Mouse (Mus musculus) limb, embryonic 11.5 days (tissue): ENCODE measurements around the gene Sppl2a. TPM values are rescaled to one million over a fixed set of nuclear protein-coding genes. Genes with fewer than 3 reads are reported as not detected.

ENCODE experiments used
- ATAC-seq: fragments of 200-750 bp; cut with Nextera tagmentation; 2 replicates; pipeline ENCODE4 v1.8.0; 2017; ENCODE audit warnings: low read depth; ENCODE audit not compliant: insufficient number of reproducible peaks, low FRiP score, low TSS enrichment
- DNase-seq: peaks from one replicate; pipeline ENCODE4 v3.0.0-alpha.2; 2015; ENCODE audit warnings: low spot score
- H3K27ac ChIP-seq: fragments of 300-500 bp; sonication (generic); replicated peaks from 2 replicates; pipeline ENCODE4 v1.5.1; 2014; ENCODE audit warnings: low read depth, mild to moderate bottlenecking, low read length
- H3K27me3 ChIP-seq: fragments of 300-500 bp; sonication (generic); 2 replicates; pipeline ENCODE4 v1.6.1; 2014; ENCODE audit warnings: mild to moderate bottlenecking, low read length, mixed read lengths; ENCODE audit not compliant: control insufficient read depth, insufficient read depth
- H3K36me3 ChIP-seq: fragments of 300-500 bp; sonication (generic); 2 replicates; pipeline ENCODE4 v1.6.1; 2014; ENCODE audit warnings: mild to moderate bottlenecking, low read length, moderate library complexity, mixed read lengths; ENCODE audit not compliant: control insufficient read depth, insufficient read depth
- H3K4me1 ChIP-seq: fragments of 300-500 bp; sonication (generic); 2 replicates; pipeline ENCODE4 v1.6.1; 2014; ENCODE audit warnings: low read length, mixed read lengths; ENCODE audit not compliant: control insufficient read depth, insufficient read depth
- H3K4me2 ChIP-seq: fragments of 300-500 bp; sonication (generic); 2 replicates; pipeline ENCODE4 v1.6.1; 2014; ENCODE audit warnings: low read depth, mild to moderate bottlenecking, moderate library complexity; ENCODE audit not compliant: severe bottlenecking
- H3K4me3 ChIP-seq: fragments of 300-500 bp; sonication (generic); 2 replicates; pipeline ENCODE4 v1.5.1; 2014; ENCODE audit warnings: low read depth, low read length
- H3K9ac ChIP-seq: fragments of 300-500 bp; sonication (generic); 2 replicates; pipeline ENCODE4 v1.6.1; 2014; ENCODE audit warnings: mild to moderate bottlenecking, low read length
- H3K9me3 ChIP-seq: fragments of 300-500 bp; sonication (generic); 2 replicates; pipeline ENCODE4 v1.6.1; 2016; ENCODE audit warnings: low read length; ENCODE audit not compliant: control insufficient read depth
- WGBS: fragments of 180-500 bp; shearing (Covaris S2); extraction: QIAGEN DNeasy Blood & Tissue Kit; methylation state at CpG from one replicate; pipeline ENCODE4 v1.1.7; 2014; 5-methylcytosine and 5-hydroxymethylcytosine counted together
- polyA plus RNA-seq: library from polyadenylated mRNA; unstranded; fragments of >200 nt; fragmentation: Nextera tagmentation; extraction: Ambion mirVana; gene quantifications from 2 replicates; pipeline ENCODE4 v1.2.1, GENCODE M21; 2014

The Sppl2a gene
- polyA plus RNA-seq, 1 experiment from 2014 or later: 39.5 TPM

- WGBS: 92% methylated on average over 12 of the region's 12 CpGs
- H3K27ac ChIP-seq: no peak overlapping the region
- peaks cover 3% of the 10 kb centered on the region; the same call in 1 of the 2 replicates for H3K36me3 ChIP-seq
- no peak overlapping the region for H3K4me3 ChIP-seq
- ATAC-seq: no peak
- H3K4me2 ChIP-seq: no peak overlapping the region
- H3K27me3 ChIP-seq: no peaks in the 10 kb centered on the region
- no peaks in the 10 kb centered on the region for H3K9me3 ChIP-seq
- no peaks in the 10 kb centered on the region for H3K4me1 ChIP-seq
- DNase-seq: no peak
- no peak overlapping the region for H3K9ac ChIP-seq
These were observed 12.5 kb downstream of the Sppl2a start for GRCm38 (mm10) chr2:126920358-126921060.

DNA sequence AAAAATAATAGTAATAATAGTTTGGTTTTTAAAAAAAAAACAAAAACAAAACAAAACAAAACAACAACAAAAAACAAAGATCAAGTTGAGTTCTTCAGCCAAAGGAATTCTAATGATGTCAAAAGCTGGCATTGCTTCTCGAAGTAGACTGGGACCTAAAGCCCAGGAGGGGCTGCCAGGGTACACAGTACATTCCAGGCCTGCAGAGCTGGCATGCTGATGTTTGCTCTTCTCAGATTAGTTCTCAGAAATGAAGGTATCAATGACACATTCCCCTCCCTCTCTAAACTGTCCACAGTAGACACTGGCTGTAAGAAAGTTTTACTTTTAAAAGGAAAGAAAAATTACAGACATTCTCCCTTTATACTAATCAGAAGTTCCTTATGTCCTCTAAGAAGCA is 16.8 kb downstream of the Sppl2a start:
- WGBS: 97% methylated on average over 1 of the region's 1 CpGs
- H3K9ac ChIP-seq: no peak overlapping the region
- no peak overlapping the region for H3K4me2 ChIP-seq
- no peak for DNase-seq
- no peak overlapping the region for H3K27ac ChIP-seq
- H3K4me3 ChIP-seq: no peak overlapping the region
- ATAC-seq: no peak
- H3K9me3 ChIP-seq: no peaks in the 10 kb centered on the region
- no peaks in the 10 kb centered on the region for H3K4me1 ChIP-seq
- no peaks in the 10 kb centered on the region; the same call in 1 of the 2 replicates for H3K36me3 ChIP-seq
- no peaks in the 10 kb centered on the region for H3K27me3 ChIP-seq

DNA sequence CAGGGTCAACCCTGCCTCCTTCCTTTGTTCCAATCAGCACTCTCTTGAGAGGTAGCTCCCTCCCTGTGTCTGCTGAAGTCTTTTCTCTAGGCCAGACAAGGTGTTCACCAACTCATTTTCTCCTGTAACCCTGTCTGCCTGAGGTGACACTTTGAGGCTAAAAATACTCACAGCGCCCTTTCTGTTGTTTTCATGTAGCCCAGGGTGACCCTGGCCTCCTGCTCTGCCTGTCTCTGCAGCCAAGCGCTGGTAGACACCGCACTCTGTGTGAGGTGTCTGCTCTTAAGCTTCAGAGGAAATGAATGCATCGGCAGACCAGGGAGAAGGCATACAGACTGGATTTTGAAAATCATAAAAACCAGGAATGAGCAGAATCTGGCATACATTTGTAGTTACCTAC is 18.9 kb downstream of the Sppl2a start:
- H3K4me3 ChIP-seq: no peak overlapping the region
- H3K9me3 ChIP-seq: no peaks in the 10 kb centered on the region
- no peaks in the 10 kb centered on the region for H3K27me3 ChIP-seq
- H3K27ac ChIP-seq: no peak overlapping the region
- DNase-seq: no peak
- H3K9ac ChIP-seq: no peak overlapping the region
- ATAC-seq: no peak
- H3K4me1 ChIP-seq: no peaks in the 10 kb centered on the region
- H3K36me3 ChIP-seq: no peaks in the 10 kb centered on the region; the same call in 1 of the 2 replicates
- H3K4me2 ChIP-seq: no peak overlapping the region
- WGBS: 70% methylated on average over 4 of the region's 4 CpGs

- ATAC-seq: no peak
- DNase-seq: no peak
- no peak overlapping the region for H3K4me2 ChIP-seq
These were observed 28.9 kb downstream of the Sppl2a start for GRCm38 (mm10) chr2:126904162-126904561.

GRCm38 (mm10) chr2:126897511-126897910 is 35.5 kb downstream of the Sppl2a start:
- Histone ChIP-seq H3K27ac (no peak overlapping the region), H3K4me1 (no peaks in the 10 kb centered on the region), H3K36me3 (no peaks in the 10 kb centered on the region), H3K9me3 (no peaks in the 10 kb centered on the region), H3K4me3 (no peak overlapping the region), H3K4me2 (no peak overlapping the region), H3K27me3 (no peaks in the 10 kb centered on the region), H3K9ac (no peak overlapping the region)
- ATAC-seq (no peak), DNase-seq (no peak)
- 81% methylated on average over 9 of the region's 9 CpGs for WGBS

More at GRCm38 (mm10) chr2:126904162-126904561, 28.9 kb downstream of the Sppl2a start:
- H3K36me3 ChIP-seq: no peaks in the 10 kb centered on the region
- H3K9me3 ChIP-seq: no peaks in the 10 kb centered on the region
- H3K27ac ChIP-seq: no peak overlapping the region
- no peak overlapping the region for H3K4me3 ChIP-seq
- 78% methylated on average over 3 of the region's 3 CpGs for WGBS
- no peaks in the 10 kb centered on the region for H3K27me3 ChIP-seq
- no peak overlapping the region for H3K9ac ChIP-seq
- H3K4me1 ChIP-seq: no peaks in the 10 kb centered on the region

DNA sequence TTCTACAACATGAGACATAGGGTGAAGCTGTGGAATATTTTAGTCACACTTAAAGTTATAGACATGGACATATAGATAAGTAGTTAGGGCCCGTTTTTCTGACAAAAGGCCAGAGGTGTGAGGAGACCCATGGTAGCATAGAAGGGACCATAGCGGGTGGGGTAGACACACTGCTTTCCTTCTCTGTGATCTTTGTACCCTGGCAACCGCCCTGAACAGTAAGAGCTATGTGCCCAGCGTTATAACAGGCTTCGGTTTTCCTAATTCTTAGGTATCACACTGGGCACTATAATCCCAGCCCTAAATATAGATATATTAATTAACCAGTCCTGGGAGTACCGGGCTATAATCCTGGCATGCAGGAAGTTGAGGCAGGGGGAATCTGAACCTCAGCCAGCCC is 36.1 kb downstream of the Sppl2a start:
- ATAC-seq: no peak
- Histone ChIP-seq H3K9me3 (no peaks in the 10 kb centered on the region), H3K4me2 (no peak overlapping the region), H3K4me3 (no peak overlapping the region), H3K36me3 (no peaks in the 10 kb centered on the region), H3K27me3 (no peaks in the 10 kb centered on the region), H3K27ac (no peak overlapping the region), H3K9ac (no peak overlapping the region), H3K4me1 (no peaks in the 10 kb centered on the region)
- 81% methylated on average over 6 of the region's 6 CpGs for WGBS
- DNase-seq: no peak

GRCm38 (mm10) chr2:126894245-126894644 is 38.8 kb downstream of the Sppl2a start:
- Histone ChIP-seq H3K4me2 (no peak overlapping the region), H3K9ac (no peak overlapping the region), H3K9me3 (no peaks in the 10 kb centered on the region), H3K27me3 (no peaks in the 10 kb centered on the region), H3K36me3 (no peaks in the 10 kb centered on the region), H3K4me3 (no peak overlapping the region), H3K27ac (no peak overlapping the region), H3K4me1 (no peaks in the 10 kb centered on the region)
- ATAC-seq: no peak
- 96% methylated on average over 3 of the region's 3 CpGs for WGBS
- DNase-seq: no peak

- no peaks in the 10 kb centered on the region for H3K4me1 ChIP-seq
- no peak overlapping the region for H3K4me2 ChIP-seq
- WGBS: 95% methylated on average over 7 of the region's 7 CpGs
- ATAC-seq (no peak), DNase-seq (no peak)
- no peaks in the 10 kb centered on the region for H3K9me3 ChIP-seq
- H3K27me3 ChIP-seq: no peaks in the 10 kb centered on the region
- H3K36me3 ChIP-seq: no peaks in the 10 kb centered on the region
- no peak overlapping the region for H3K4me3 ChIP-seq
- no peak overlapping the region for H3K9ac ChIP-seq
- H3K27ac ChIP-seq: no peak overlapping the region
These were observed 40.7 kb downstream of the Sppl2a start for GRCm38 (mm10) chr2:126892316-126892715.

DNA sequence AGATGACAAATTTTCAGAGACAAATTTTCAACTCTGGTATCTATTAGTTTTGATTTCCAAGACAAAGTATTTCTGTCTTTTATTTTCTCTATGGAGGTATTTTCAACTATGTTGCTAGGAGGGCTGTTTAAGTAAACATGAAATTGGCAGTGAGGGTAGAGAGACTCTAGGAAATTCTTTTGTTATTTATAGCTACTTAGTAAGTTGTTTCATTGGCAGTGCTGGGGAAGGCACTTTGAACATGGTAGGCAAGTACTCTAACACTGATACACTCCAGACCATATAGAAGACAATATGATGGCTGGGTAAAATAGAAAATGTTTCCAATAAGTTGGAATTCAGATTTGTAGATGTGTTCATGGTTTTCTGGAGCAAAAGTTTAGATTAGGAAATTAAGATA is 41.3 kb downstream of the Sppl2a start:
- no peak overlapping the region for H3K4me3 ChIP-seq
- ATAC-seq (no peak), DNase-seq (no peak)
- H3K27ac ChIP-seq: no peak overlapping the region
- no peak overlapping the region for H3K9ac ChIP-seq
- no peaks in the 10 kb centered on the region for H3K27me3 ChIP-seq
- H3K9me3 ChIP-seq: no peaks in the 10 kb centered on the region
- H3K4me1 ChIP-seq: no peaks in the 10 kb centered on the region
- no peaks in the 10 kb centered on the region for H3K36me3 ChIP-seq
- H3K4me2 ChIP-seq: no peak overlapping the region
